Mouse (Mus musculus) adrenal gland, adult (tissue): ENCODE results near the gene Mas1.

Experiments
- DNase-seq, 2 experiments: peaks; one replicate each; pipeline ENCODE4 v3.0.0; 2022 to 2023; ENCODE audit warnings: low spot score in 1 of 2; ENCODE audit not compliant: inconsistent age in 2 of 2

Mas1 gene

DNA sequence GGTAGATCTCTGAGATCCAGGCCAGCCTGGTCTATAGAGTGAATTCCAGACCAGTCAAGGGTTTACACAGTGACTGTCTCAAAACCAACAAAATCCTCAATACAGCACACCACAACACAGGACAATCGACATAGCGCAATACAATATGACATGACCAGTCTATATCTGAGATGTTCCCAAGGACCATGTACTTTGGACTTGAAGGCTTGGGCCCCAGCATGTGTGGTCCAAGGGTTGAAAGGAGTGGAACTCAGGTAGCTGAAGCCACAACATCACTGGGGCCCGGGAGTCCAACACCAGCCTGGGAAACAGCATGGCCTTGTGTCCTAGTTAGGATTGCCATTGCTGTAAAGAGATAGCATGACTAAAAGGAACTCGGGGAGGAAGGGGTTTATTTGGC is 35.3 kb downstream of the Mas1 start:
- no peak for DNase-seq

DNA sequence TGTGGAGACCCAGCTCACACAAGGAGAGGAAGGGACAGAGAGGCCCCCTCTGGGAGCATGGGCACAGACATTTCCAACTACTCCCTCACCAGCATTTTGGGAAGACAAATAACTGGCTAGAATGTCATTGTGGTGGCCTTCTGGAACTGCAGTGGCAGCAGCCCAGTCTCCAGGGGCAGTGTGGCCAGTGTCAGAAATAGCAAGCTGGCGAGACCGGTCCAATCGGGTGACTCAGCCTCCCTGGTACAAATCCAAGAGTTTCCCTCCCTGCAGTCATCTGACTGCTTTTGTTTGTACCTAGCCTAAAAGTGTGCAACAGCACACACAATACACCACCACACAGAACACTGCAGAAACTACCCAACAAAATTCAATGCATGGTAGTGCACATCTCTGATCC is 35.7 kb downstream of the Mas1 start:
- DNase-seq: peak; percentile 89 to 94

DNA sequence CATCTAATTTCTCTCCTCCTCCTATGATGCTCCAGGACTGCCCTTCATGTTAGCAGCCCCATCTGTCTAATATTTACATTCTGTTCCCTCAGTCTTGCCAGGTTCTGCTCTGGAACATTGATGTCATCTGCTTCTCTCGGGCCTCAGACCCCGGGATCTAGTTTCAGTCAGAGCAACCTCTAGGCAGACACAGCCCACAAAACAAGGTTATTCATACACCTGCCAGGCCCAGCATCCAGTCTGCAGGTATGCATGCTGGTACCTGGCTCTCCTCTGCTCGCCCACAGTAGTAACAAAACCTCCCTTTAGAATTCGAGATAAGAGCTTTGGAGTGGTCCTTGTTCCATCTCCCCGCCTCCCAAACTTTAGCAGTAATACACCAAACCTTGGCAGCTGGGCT is 37.6 kb downstream of the Mas1 start:
- DNase-seq: no peak

DNA sequence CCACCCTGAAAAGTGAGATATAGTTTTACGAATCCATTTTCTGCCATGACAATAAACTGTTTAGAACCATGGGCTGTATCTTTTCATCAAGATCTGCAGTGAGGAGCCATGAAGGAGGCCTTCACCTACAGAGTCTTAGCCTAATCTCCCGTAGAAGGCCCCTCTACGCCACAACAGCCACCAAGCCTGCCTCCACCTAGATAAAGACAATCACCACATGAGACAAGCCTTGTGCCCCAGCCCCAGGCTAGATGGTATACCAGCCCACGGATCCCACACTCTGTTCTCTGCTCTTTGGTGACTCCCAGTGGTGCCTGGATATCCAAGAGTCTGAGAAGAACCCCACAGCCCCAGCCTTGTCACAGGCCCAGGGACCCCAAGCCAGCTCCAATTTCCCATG is 52.1 kb downstream of the Mas1 start:
- no peak for DNase-seq

DNA sequence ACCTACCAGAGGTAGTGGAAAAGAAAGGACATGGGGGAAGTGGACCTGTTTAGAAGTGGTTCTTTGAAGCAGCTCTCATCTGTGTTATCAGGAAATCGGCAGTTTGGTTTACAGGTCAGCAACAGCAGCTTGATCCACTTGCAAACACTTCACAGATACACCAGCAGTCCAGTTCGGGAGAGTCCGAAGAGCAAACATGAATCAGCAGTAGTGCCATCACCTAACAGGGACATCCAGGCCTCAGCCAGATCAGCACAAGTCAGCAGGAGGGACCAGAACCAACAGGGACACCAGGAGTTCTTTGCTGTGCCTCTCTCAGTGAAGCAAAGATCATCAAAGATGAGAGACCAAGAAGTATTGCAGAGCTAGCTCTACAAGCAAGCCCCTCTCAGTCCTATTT is 53.4 kb downstream of the Mas1 start:
- no peak for DNase-seq

DNA sequence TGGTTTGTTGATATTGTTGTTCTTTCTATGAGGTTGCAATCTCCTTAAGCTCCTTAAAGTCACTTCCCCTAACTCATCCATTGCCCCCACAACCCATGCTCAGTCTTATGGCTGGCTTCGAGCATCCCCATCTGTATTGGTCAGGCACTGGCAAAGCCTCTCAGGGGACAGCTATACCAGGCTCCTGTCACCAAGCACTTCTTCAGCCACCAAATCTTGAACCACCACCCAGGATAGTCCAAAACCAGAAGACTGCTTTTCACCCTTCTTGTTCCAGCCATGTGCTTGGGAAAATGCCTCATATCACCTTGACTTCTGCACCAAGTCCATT is 57.0 kb downstream of the Mas1 start:
- no peak for DNase-seq

DNA sequence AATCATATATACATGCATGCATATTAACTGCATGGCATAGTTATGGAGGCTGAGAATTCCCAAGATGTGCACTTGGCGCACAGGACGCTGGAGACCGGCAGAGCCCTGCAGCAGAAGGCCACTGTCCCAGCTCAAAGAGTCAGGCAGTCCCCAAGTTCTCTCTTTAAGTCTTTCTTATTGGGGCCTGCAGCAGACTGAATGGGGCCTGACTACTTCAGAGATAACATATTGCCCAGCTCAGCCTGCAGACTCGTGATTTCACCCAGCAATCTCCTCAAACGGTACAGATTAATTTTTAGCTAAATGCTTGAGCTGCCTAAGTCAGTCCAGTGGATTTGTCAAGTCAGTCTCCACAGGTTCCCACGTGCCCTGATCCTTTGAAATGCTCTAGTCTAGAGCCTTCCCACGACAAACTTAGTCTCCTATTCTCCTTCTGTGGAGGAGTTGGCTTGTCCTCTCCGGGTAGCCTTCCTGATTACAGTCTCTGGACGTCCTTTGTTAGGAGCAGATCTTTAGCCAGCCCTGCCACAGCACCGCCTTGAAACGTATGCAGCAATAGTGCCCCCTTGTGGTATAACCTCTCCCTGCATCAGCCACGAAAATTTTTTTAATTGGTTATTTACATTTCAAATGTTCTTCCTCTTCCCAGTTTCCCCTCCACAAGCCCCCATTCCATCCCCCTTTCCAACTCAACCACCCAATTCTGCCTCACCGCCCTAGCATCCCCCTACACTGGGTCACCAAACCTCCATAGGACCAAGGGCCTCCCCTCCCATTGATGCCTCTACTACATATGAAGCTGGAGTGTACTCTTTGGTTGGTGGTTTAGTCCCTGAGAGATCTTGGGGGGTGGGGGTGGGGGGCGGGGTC is 57.6 kb downstream of the Mas1 start:
- DNase-seq: peak; percentile 74 to 94

DNA sequence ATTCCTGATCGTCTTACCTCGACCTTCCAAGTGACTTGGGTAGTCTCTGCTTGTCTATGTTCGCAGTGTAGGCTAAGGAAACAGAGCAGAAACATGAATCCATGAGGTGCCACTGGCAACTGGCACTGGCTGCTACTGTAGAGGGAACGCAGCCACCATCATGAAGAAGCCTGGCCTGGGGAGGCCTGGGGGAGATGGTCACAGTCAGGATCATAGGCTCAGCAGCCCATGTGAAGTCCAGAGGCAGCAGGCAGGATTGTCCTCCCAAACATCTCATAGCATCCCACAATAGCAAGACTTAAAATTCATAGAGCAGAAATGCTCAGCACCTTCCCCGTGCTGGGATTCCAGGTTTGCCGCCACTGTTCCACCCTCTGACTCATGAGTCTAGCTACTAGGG is 59.1 kb downstream of the Mas1 start:
- DNase-seq: no peak

DNA sequence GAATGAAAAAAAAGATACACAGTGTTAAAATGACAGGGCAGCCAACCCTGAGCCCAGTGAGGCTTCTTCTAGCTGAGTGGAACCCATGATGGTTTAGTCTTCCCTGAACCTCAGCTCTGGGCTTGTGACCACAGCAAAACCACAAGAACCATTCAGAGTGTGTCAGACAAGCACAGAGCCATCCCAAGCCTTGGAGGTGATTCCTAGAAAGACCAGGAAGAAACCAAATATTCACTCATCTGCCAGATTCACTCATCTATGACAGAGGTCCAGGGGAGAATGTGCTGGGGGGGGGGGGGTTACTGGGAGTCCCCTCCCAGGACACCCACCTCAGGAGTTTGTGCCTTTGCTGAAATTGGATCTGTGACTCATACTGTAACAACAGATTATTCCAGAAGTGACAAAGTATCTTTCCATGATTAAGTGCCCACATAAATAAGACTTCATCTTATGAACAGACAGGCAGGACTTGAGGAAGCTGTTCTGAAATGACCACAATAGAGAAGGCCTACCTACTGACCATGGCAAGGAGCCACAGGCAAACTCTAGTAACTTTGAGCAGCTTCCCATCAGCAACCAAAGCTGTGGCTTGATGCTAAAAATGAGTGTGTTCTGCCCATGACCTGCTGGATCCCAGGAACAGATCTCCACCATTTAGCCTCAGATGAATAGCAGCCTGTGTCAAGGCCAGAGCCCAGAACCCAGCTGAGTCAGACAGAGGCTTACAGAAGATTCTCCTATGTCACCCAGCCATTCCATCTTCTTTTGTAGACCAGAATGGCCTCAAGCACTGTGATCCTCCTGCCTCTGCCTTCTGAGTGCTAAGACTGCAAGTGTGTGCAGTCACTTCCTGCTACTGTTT is 63.1 kb downstream of the Mas1 start:
- peak; percentile 71 to 83 for DNase-seq

DNA sequence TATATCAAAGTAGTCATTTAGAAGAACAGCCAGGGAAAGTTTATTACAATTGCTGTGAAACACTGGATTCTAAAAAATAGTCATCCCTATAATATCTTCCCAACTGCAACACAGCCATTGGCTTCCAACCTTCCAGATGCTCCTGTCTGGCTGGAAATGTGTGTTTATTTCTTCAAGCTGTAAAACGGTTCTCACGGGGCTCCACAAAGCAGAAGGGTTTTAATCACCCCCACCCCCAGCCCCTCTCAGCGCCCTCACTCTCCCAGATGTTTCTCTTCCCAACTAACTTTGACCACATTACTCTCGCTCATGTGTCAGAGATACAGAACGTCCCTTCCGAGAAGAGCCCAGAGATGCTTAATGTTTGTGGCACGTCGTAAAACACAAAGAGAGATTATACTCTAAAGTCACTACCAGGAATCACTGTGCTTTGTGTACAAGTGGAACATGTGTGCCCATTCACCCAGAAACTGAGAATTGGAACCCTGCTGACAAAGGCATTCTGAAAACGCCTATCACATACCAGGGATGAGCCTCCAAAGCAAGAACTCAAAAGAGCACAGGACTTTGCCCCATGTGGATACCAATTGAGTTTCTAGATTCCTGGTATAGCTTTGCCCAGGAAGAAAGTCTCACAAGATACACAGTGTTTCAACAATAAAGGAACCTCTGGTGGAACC is 65.9 kb downstream of the Mas1 start:
- DNase-seq: no peak

DNA sequence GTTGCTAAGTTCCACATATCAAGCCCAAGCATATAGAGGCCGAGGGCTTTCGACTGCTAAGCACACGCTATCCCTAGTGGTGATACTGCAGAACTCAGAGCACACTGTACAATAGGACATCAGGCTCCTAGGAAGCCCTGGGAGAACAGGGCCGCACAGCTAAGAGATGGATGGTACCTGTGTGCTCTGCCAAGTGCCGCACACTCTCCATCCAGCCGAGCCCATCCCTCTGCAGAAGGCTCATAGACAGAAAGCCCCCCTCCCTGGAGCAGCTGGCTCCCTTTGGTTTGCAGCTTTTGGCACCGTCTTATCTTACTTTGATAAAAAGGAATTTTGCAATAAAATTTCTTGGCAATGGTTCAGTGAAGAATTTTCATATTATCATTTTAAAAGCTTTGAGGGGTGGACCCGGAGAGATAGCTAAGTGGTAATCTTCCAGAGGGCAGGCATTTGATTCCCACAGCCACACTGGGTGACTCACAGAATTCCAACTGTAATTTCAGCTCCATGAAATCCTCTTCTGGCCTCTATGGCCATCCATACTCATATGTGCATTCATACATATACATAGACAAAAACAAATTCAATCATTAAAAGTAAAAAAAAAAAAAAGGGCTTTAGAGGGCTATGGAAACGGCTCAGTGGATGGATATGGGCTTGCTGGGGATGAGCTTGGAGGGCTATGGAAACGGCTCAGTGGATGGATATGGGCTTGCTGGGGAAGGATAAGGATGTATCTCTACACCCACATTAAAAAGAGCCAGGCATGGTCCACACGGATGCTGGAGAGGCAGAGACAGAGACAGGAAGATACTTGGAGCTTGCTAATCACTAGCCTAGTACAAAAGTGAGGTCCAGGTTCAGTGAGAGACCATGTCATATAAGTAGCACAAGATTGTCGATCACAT is 68.3 kb downstream of the Mas1 start:
- peak; percentile 63 to 71 for DNase-seq

DNA sequence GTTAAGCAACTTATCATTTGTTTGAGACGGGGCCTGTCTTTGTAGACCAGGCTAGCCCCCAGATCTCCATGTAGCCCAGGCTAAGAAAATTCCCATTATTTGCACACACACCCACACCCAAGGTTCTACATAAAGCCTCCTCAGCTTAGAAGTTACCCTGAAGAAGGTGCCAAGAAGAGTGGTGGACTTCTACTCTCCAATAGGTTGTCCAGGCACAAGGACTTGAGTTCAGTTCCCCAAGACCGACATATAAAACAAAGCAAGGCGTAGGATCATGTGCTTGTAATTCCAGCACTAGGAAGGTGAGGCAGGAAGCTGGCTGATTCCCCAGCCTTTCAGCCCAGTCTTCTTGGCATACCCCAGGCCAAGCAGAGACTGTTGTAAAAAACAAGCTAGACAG is 69.4 kb downstream of the Mas1 start:
- no peak for DNase-seq

DNA sequence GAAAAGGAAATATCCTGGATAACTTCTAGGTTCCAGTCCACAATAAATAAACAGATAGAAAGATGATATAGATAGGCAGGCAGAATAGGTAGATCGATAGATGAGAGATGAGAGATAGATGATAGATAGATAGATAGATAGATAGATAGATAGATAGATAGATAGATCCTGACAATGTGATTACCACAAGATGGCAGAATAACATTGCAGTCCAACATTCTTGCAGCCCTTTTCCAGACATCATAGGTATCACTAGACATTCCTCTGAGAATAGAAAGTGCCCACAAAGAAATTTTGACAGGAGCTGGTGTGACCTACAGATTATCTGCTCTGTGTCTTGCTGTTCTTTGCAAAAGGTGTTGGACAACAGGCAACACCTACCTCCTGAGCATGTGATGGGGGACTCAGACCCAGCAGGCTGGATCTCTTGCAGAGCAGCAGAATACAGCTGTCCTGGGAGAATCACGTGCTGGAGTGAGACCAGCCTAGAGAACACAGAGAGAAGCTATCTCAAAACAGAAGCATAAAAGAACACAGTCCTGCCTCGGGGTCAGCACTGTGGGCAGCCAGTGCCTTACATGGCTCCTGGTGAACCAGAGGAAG is 70.4 kb downstream of the Mas1 start:
- DNase-seq: no peak

DNA sequence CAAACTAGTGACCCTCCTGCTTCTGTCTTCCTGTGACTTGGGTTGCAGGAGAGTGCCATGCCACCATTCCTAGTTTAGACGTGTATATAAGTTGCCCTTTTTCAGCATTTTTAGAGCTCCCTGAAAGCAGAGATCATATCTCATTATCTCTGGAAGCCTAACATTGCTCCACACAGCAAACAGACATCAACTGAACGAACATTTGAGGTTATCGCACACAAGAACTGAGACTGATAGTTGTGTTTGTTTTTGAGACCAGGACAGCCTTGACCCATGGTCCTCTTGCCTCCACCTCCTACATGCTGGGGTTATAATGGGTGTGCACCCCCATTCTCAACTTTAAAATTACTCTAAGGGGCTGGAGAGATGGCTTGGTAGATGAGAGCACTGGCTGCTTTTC is 71.3 kb downstream of the Mas1 start:
- DNase-seq: no peak

DNA sequence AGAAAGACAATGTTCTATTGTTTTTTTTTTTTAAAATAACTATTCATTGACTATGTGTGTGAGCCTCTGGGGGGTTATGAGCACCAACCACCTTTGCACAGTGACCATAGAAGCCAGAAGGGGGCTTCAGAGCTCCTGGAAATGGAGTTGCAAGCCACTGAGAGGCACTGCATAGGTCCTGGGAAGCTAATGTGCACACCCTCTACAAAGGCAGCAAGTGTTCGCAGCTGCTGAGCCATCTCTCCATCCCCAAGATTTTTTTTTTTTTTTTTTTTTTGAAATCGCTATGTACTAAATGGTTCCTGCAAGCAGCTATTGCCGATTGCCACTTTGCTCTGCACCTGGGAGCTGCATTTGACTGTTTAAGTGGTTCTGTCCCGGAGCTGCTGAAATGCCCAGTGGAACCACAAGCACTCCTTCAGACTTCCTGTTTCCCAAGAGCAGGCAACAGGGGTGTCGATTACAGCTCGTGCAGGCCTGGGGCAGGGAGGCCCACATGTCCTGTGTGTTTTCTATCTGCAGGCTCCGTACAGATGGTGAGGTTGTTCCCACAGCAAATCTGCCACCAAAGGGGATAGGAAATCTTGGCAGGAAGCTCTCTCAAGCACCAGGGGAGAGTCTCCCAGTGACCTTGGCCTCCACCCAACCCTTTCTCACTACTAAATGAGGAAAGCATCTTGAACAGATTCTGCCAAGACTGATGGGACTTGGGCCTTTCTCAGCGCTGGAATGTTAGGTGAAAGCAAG is 74.1 kb downstream of the Mas1 start:
- peak; percentile 58 to 84 for DNase-seq

DNA sequence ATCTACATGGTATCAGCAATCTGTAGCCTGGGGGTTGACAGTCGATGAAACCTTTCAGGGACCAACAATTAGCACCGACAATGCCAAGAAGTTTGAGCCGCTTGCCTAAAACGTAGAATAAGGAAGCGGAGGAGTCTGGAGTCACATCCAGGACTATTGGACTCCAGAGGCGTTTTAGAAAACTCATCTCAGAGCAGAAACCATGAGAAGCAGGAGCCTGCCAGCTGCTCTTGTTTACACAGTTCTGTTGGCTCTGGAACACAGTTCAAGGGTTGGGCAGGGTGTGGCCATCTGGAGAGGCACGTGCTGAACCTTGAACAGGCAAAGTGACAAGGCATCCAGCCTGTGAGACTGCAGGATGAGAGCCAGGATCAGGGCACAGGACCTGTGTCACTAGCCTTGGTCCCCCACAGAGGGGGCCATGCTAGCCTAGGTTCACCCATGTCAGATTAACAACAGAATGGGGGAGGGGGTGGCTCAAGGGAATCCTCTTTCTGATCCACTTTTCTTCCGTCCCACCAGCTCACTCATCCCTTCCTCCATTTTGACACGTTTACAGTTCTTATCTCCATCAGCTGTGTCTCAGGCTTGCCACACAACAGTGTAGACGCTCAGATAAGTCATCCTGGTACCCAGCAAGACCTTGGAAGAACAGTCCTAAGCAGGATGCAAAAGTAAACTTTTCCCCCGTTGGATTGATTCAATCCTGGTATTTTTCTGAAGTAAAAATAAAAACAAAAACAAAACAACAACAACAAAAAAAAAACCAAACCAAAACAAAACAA is 75.3 kb downstream of the Mas1 start:
- peak in 1 of 2 experiments; percentile 63 for DNase-seq

DNA sequence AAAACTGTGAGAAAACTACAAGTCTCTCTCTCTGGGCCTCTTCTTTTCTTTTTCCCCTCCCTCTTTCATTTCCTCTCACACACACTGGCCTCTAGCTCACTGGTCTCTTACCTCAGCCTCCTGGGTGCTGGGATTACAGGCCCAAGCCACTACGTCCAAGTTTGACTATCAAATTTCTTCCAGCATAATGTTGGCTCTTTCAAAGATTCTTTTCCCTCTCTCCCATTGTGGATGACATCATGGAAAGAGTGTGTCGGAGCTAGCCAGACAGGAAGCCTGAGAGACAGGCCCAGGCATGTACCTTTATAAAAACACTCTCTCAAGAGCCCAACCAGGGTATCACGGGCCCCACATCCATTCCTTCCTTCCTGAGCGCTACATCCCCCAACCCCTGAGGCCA is 76.5 kb downstream of the Mas1 start:
- DNase-seq: peak in 1 of 2 experiments; percentile 68

DNA sequence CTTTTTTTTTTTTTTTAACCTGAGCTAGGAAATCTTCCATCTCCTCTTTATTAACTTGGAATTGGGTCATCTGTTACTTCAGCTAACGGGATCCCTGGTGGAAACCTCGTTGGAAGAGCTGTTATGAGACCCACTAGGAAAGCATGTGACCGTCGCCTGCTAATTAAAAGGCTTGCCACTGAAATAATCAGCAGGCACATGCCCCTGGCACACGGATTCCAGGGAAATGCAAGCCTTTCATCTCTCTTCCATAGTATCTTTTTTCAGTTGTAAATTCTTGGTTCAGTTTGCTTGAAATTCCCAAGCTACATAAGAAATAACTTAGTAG is 76.9 kb downstream of the Mas1 start:
- DNase-seq: no peak
